Mouse (Mus musculus) kidney, embryonic 16.5 days (tissue): Measurements from ENCODE around the gene Pitpnm2. TPM values are rescaled to one million over a fixed set of nuclear protein-coding genes. Genes with fewer than 3 reads are reported as not detected.

Experiments
- ATAC-seq: fragments of 200-750 bp; cut with Nextera tagmentation; 2 replicates; pipeline ENCODE4 v1.8.0; 2017; ENCODE audit warnings: moderate TSS enrichment; ENCODE audit not compliant: low FRiP score, low TSS enrichment
- H3K27ac ChIP-seq: fragments of 300-500 bp; sonication (generic); 2 replicates; pipeline ENCODE4 v1.5.1; 2014; ENCODE audit warnings: low read length
- H3K27me3 ChIP-seq: fragments of 300-500 bp; sonication (generic); 2 replicates; pipeline ENCODE4 v1.6.1; 2014; ENCODE audit warnings: low read length, control low read depth, mixed read lengths; ENCODE audit not compliant: insufficient read depth
- H3K36me3 ChIP-seq: fragments of 300-500 bp; sonication (generic); 2 replicates; pipeline ENCODE4 v1.6.1; 2014; ENCODE audit warnings: low read length, control low read depth, mixed read lengths; ENCODE audit not compliant: insufficient read depth
- H3K4me1 ChIP-seq: fragments of 300-500 bp; sonication (generic); 2 replicates; pipeline ENCODE4 v1.6.1; 2014; ENCODE audit warnings: low read length, control low read depth, mixed read lengths; ENCODE audit not compliant: insufficient read depth
- H3K4me2 ChIP-seq: fragments of 300-500 bp; sonication (generic); replicated peaks from 2 replicates; pipeline ENCODE4 v1.6.1; 2014; ENCODE audit warnings: low read depth, low read length
- H3K4me3 ChIP-seq: fragments of 300-500 bp; sonication (generic); 2 replicates; pipeline ENCODE4 v1.5.1; 2014; ENCODE audit warnings: mild to moderate bottlenecking, low read length
- H3K9ac ChIP-seq: fragments of 300-500 bp; sonication (generic); replicated peaks from 2 replicates; pipeline ENCODE4 v1.6.1; 2014; ENCODE audit warnings: low read length
- H3K9me3 ChIP-seq: fragments of 300-500 bp; sonication (generic); 2 replicates; pipeline ENCODE4 v1.6.1; 2016; ENCODE audit warnings: low read length, control low read depth
- WGBS: fragments of 180-500 bp; shearing (Covaris S2); extraction: QIAGEN DNeasy Blood & Tissue Kit; methylation state at CpG from one replicate; pipeline ENCODE4 v1.1.7; 2014; 5-methylcytosine and 5-hydroxymethylcytosine counted together
- polyA plus RNA-seq: library from polyadenylated mRNA; unstranded; fragments of >200 nt; fragmentation: Nextera tagmentation; extraction: Ambion mirVana; gene quantifications from 2 replicates; pipeline ENCODE4 v1.2.1, GENCODE M21; 2015

The Pitpnm2 gene
- polyA plus RNA-seq, 1 experiment from 2014 or later = 4.1 TPM

DNA sequence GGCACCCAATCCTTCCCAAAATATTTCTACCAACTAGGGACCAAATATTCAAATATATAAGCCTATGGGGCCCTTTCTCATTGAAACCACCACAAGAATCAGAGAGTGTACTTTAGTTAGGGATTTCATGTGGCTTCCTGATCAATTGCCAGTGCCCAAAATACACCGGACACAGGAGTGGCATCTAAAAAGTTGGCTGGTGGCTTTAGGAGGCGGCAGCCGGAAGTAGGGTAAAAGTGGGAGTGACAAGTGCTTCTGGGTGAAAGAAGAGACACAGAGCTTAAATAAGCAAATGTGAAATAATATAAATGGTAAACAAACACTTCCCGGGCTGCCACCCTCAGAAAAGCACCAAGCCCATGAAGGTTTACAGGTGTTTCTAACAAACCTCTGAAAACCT, 53.5 kb downstream of the Pitpnm2 start:
- H3K9me3 ChIP-seq = no peaks in the 10 kb centered on the region
- H3K4me2 ChIP-seq = no peak overlapping the region
- no peak overlapping the region for H3K27ac ChIP-seq
- H3K4me1 ChIP-seq = peaks cover 32% of the 10 kb centered on the region
- H3K27me3 ChIP-seq = no peaks in the 10 kb centered on the region
- H3K36me3 ChIP-seq = no peaks in the 10 kb centered on the region
- 65% methylated on average over 4 of the region's 4 CpGs for WGBS
- H3K4me3 ChIP-seq = no peak overlapping the region
- H3K9ac ChIP-seq = no peak overlapping the region
- ATAC-seq = no peak

GRCm38 (mm10) chr5:124194386-124195084, 55.0 kb downstream of the Pitpnm2 start:
- Histone ChIP-seq H3K36me3 (no peaks in the 10 kb centered on the region), H3K27ac (no peak overlapping the region), H3K9me3 (no peaks in the 10 kb centered on the region), H3K9ac (no peak overlapping the region), H3K4me3 (no peak overlapping the region), H3K27me3 (no peaks in the 10 kb centered on the region), H3K4me1 (peaks cover 27% of the 10 kb centered on the region), H3K4me2 (no peak overlapping the region)
- no peak for ATAC-seq
- 59% methylated on average over 11 of the region's 11 CpGs for WGBS

DNA sequence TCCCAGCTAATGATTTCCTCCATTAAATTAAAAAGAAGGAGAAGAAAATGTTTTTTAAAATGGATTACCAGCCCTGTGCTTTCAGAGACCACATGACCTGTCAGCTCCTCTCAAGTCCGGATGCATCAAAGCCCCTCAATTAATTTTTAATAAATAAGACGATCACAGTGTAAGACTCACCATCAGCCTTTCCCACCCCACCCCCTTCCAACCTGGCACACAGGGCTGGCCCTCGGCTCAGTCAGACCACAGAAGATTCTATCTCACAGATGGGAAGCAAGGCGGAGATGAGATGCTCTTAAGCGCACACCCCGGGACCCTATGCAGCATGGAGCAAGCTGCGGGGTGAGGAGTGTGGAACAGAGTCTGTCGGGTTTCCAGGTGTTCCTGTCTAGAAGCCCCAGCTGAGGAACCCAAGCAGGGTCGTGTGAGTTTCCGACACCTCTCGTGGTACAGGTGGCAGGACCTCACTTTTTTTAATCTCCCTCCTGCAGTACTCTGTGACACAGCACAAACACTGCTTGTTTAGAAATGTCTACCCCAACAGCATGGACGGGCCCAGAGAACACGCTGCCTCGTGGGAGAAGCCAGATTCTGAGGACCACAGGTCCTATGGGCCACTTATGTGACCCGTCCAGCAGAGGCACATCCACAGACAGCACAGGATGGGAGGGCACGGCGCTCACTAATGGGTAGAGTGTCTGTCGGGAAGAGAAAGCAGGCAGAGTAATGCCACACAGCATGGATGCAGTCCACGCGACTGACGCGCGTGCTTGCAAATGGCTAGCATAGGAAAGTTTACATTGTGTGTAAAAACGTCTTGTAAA, 56.1 kb downstream of the Pitpnm2 start:
- ATAC-seq = no peak
- Histone ChIP-seq H3K27ac (no peak overlapping the region), H3K9me3 (no peaks in the 10 kb centered on the region), H3K27me3 (no peaks in the 10 kb centered on the region), H3K4me2 (no peak overlapping the region), H3K4me3 (no peak overlapping the region), H3K36me3 (no peaks in the 10 kb centered on the region), H3K9ac (no peak overlapping the region), H3K4me1 (peaks cover 23% of the 10 kb centered on the region)
- WGBS = 66% methylated on average over 24 of the region's 24 CpGs

- no peak for ATAC-seq
- 55% methylated on average over 10 of the region's 10 CpGs for WGBS
- Histone ChIP-seq H3K9me3 (no peaks in the 10 kb centered on the region), H3K27me3 (no peaks in the 10 kb centered on the region), H3K27ac (no peak overlapping the region), H3K36me3 (no peaks in the 10 kb centered on the region), H3K4me1 (peaks cover 27% of the 10 kb centered on the region), H3K9ac (no peak overlapping the region), H3K4me2 (no peak overlapping the region), H3K4me3 (no peak overlapping the region)
These were observed 56.8 kb downstream of the Pitpnm2 start for GRCm38 (mm10) chr5:124192726-124193285.

DNA sequence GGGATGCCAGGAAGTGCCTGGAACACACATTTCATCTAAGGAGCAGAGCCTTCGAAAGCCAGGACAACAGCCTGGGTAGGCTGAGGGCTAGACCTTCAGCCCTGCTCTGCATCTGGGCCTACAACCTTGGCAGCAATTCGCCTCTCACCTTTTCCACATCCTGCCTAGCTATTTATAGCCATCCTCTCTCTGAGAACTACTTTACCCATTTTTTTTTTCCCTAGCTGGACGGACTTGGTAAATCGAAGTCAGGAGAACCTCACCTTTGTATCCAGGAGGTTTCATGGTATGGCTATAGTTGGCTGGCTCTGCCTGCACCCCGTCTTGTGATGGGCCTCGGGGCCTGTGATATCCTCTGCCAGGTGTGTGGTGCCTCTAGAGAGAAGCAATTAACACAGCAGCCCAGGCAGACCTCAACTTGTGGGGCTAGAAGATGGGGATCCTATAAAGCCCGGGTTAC, 57.3 kb downstream of the Pitpnm2 start:
- H3K27me3 ChIP-seq = no peaks in the 10 kb centered on the region
- H3K4me1 ChIP-seq = peaks cover 29% of the 10 kb centered on the region
- no peaks in the 10 kb centered on the region for H3K36me3 ChIP-seq
- no peak overlapping the region for H3K27ac ChIP-seq
- H3K4me2 ChIP-seq = no peak overlapping the region
- ATAC-seq = no peak
- no peaks in the 10 kb centered on the region for H3K9me3 ChIP-seq
- no peak overlapping the region for H3K9ac ChIP-seq
- H3K4me3 ChIP-seq = no peak overlapping the region
- 70% methylated on average over 7 of the region's 7 CpGs for WGBS

GRCm38 (mm10) chr5:124190146-124190870, 59.3 kb downstream of the Pitpnm2 start:
- no peak for ATAC-seq
- H3K4me1 ChIP-seq = peaks cover 33% of the 10 kb centered on the region

DNA sequence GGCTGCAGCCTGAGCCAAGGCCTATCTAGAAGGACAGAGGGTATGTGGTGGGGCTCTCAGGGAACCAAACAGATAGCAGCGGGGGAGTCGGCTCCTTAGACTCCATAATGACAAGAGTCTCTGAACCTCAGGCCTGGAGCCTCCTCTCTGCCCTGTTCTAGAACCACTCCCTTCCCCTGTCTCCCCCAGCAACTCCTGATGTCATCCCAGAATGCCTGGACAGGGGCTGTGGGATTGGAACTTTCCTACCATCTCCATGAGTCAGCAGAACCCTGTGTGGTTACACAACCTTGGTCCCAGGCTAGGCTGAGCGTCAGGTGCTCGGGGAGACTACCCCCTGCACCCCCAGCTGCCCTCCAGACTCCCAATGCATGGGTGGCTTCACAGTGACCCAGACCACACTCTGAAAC, 60.0 kb downstream of the Pitpnm2 start:
- ATAC-seq = no peak
- no peak overlapping the region for H3K4me3 ChIP-seq
- H3K27ac ChIP-seq = no peak overlapping the region
- peaks cover 27% of the 10 kb centered on the region for H3K4me1 ChIP-seq
- no peaks in the 10 kb centered on the region for H3K27me3 ChIP-seq
- 88% methylated on average over 4 of the region's 4 CpGs for WGBS
- no peak overlapping the region for H3K4me2 ChIP-seq
- H3K36me3 ChIP-seq = no peaks in the 10 kb centered on the region
- no peak overlapping the region for H3K9ac ChIP-seq
- no peaks in the 10 kb centered on the region for H3K9me3 ChIP-seq

More at GRCm38 (mm10) chr5:124190146-124190870, 59.3 kb downstream of the Pitpnm2 start:
- Histone ChIP-seq H3K36me3 (no peaks in the 10 kb centered on the region), H3K9me3 (no peaks in the 10 kb centered on the region), H3K9ac (no peak overlapping the region), H3K4me3 (no peak overlapping the region), H3K27me3 (no peaks in the 10 kb centered on the region), H3K27ac (no peak overlapping the region), H3K4me2 (no peak overlapping the region)
- 86% methylated on average over 10 of the region's 10 CpGs for WGBS

- peak; percentile 8; the same call in 1 of the 2 replicates for ATAC-seq
- H3K27ac ChIP-seq = no peak overlapping the region
- 43% methylated on average over 12 of the region's 12 CpGs for WGBS
- H3K27me3 ChIP-seq = no peaks in the 10 kb centered on the region
- H3K4me1 ChIP-seq = peaks cover 20% of the 10 kb centered on the region
- peak overlapping the region; percentile 36 for H3K4me2 ChIP-seq
- H3K9me3 ChIP-seq = no peaks in the 10 kb centered on the region
- no peaks in the 10 kb centered on the region for H3K36me3 ChIP-seq
- peak overlapping the region; percentile 46 for H3K9ac ChIP-seq
- no peak overlapping the region for H3K4me3 ChIP-seq
These were observed 61.9 kb downstream of the Pitpnm2 start for GRCm38 (mm10) chr5:124187508-124188311.

GRCm38 (mm10) chr5:124186981-124187507, 62.5 kb downstream of the Pitpnm2 start:
- Histone ChIP-seq H3K9me3 (no peaks in the 10 kb centered on the region), H3K36me3 (no peaks in the 10 kb centered on the region), H3K4me1 (peaks cover 16% of the 10 kb centered on the region), H3K9ac (peak overlapping the region; percentile 46), H3K4me2 (peak overlapping the region; percentile 36), H3K27me3 (no peaks in the 10 kb centered on the region), H3K27ac (no peak overlapping the region), H3K4me3 (0 out of 2 replicates have a peak overlapping the region, but pooled peaks have one; percentile 4)
- peak; percentile 65 for ATAC-seq
- whole genome bisulfite sequencing = 15% methylated on average over 20 of the region's 22 CpGs
